In the genomic region with DNA sequence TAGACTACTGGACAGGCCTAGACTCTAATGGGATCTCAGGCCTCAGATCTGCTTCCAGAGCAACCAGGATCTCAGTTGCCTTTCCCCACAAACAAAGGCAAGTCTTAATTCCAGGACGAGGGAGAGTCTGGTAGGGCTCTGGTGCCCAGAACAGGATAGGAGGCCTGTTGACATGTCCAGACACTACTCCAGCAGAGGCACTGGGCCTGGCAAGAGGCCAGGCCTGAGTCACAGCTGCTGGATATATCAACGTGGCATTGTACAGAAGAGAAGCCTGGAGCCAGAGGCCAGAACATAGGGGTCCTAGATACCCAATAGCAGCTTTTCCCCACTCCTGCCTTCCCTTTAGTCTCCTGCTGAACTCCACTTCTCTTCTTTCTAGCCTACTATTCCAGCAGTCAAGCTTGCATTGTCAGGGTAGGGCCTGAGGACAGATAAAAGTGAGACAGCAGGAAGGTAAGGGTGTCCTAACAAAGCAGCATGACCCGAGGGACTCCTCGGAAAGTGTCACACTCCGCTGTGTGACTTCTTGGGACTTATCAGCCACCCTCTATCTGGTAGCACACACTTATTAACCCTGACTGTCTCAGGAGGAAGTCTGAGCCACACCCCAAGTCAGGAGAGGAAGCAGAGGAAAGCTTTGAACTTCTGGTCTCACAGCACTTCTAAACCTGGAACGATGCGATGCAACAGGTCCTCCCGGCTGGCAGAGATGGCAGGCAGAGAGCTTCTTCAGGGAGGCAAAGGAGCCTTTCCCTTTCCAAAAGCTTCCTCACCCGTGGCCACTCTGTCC, we compare ENCODE assay signal across 7 mouse cellular contexts. TPM values are rescaled to one million over a fixed set of nuclear protein-coding genes. Genes with fewer than 3 reads are reported as not detected.
DNase-seq lines count a peak whose midpoint lies in the region; ATAC-seq lines count a peak whose summit lies in the region.

No protein-coding gene starts in this region.

- DNase-seq in spleen, adult 12 weeks (ENCODE audit: low spot score), result peak; percentile 57
- DNase-seq in spleen, adult 18-20 months, result no peak
- DNase-seq in brain, adult 2 months (ENCODE audit: low read depth, low spot score), result peak; percentile 86
- peak; percentile 73 to 84 for DNase-seq in heart, adult 9 months (ENCODE audit: low spot score in 2 of 2)
- DNase-seq in kidney, postnatal 4 days, result peak; percentile 54 to 61
- no peak for DNase-seq in B cell, adult 2 months

- peak; percentile 42 for ATAC-seq in megakaryocyte progenitor cell, adult 5-6 weeks (replicated peaks; ENCODE audit: poor library complexity)

RNA-seq across cellular contexts. Expression of gene Lmna, which starts 14.7 kb away (rescaled TPM):
- 2.3 and 2.6 TPM in 2 replicates for total RNA-seq in megakaryocyte progenitor cell, adult 5-6 weeks (2015)
- total RNA-seq in megakaryocyte progenitor cell, adult 5-6 weeks (2017), result 5.8 and 9.8 TPM in 2 replicates

RNA-seq across cellular contexts. Expression of gene Sema4a, which starts 34.0 kb away (rescaled TPM):
- total RNA-seq in megakaryocyte progenitor cell, adult 5-6 weeks (2015), result 32.7 and 43.1 TPM in 2 replicates
- total RNA-seq in megakaryocyte progenitor cell, adult 5-6 weeks (2017), result 25.9 and 39.4 TPM in 2 replicates

RNA-seq across cellular contexts. Expression of gene Mex3a, which starts 37.2 kb away (rescaled TPM):
- 3.8 and 3.9 TPM in 2 replicates for total RNA-seq in megakaryocyte progenitor cell, adult 5-6 weeks (2015)
- 1.7 and 2.8 TPM in 2 replicates for total RNA-seq in megakaryocyte progenitor cell, adult 5-6 weeks (2017)

RNA-seq across cellular contexts. Expression of gene Rab25, which starts 53.1 kb away (rescaled TPM):
- 0.17 TPM in 1 of 2 replicates, not detected in the other for total RNA-seq in megakaryocyte progenitor cell, adult 5-6 weeks (2015)
- 0.37 TPM in 1 of 2 replicates, not detected in the other for total RNA-seq in megakaryocyte progenitor cell, adult 5-6 weeks (2017)

RNA-seq across cellular contexts. Expression of gene Lamtor2, which starts 57.8 kb away (rescaled TPM):
- total RNA-seq in megakaryocyte progenitor cell, adult 5-6 weeks (2015), result 42.4 and 46.4 TPM in 2 replicates
- total RNA-seq in megakaryocyte progenitor cell, adult 5-6 weeks (2017), result 93.9 and 115 TPM in 2 replicates

Comparison
In these comparisons a context has a peak if more than half of its experiments do, and no peak if none do; other contexts are left out.
1. DNase-seq: peak in spleen, adult 12 weeks (single experiment), brain, adult 2 months (single experiment), heart, adult 9 months (2 of 2) and kidney, postnatal 4 days (2 of 2); none in spleen, adult 18-20 months (0 of 2) and B cell, adult 2 months (0 of 2).